Mouse (Mus musculus) adrenal gland, adult 8-10 months (tissue): ENCODE data around the gene Myb. TPM values are rescaled to one million over a fixed set of nuclear protein-coding genes. Genes with fewer than 3 reads are reported as not detected.

Experiments used
- DNase-seq: peaks from one replicate; pipeline ENCODE4 v3.0.0; 2022
- total RNA-seq, 4 experiments: library from RNA; stranded (reverse); gene quantifications; 2 replicates each; pipeline ENCODE4 v1.2.4; 2022

Myb gene
- total RNA-seq: not detected

DNA sequence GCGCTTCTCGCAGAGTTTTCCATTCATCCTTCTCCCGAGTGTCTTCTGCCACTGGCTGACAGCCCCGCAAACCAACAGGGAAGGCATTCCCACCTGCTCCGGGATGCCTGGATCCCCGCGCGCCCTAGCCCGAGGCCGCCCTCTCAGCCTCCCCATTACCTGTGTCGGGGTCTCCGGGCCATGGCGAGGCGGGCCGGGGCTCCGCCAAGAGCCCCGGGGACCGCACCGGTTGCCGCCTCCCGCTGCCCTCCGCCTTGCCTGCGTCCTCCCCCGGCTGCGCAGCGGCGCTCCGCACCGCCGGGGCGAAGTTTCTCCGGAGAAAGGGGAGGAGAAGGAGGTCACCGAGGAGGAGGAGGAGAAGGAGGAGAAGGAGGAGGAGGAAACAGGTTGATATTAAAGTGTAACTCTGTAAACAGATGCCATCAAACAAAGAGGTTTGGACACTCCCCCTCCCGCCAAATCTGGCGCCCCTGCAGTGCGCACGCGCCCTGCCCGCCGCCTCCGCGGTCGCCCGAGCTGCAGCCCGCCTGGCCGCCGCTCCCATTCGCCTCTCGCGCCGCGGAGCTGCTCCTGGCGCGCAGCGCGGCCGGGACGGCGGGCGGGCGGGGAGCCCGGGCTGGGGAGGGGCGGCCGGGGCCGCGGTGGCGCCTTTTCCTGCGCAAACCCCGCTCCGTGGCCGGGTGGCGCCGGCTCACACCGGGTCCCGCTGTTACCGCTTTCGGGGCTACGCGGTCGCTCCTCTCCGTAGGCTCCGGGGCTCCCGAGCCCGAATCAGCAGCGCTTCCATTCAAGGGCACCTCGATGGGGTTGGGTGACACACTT, at the start of gene Myb:
Myb (minus strand) TSS at position 448 of the 822 bp plus-strand sequence.
- no peak for DNase-seq

DNA sequence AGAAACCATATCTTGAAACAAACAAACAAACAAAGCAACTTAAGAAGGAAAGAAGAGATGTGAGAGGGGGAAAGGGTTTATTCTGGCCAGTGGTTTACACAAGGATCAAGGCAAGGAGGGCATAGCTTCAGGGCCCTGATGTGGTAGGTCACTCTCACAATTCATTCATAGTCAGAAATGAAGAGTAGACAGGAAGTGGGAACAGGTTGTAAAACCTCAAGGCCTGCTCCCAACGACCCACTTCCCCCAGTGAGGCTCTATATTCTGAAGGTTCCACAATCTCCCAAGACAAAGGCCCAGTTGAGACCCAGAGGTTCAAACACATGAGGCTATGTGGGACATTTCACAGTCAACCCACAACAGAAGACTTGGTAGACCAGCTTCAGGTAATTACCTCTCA, 46.6 kb upstream of the Myb start:
- DNase-seq: no peak

DNA sequence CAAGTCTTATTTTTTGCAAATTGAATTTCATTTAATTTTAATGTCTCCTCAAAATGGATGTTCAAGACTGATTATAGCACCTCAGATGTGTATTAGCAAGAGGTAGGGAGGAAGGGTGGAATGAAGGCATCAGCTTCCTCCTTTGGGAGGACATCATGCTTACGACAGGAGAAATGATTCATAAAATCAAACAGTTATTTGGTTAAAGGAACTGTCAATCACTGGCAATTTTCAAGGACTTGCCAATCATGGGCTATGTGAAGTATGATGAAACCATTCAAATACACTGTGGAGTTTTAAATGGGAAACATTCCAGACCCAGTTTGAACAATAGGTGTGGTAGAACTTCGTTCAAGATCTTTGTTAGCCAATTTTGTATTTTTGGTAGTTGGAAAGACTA, 45.4 kb upstream of the Myb start:
- no peak for DNase-seq

DNA sequence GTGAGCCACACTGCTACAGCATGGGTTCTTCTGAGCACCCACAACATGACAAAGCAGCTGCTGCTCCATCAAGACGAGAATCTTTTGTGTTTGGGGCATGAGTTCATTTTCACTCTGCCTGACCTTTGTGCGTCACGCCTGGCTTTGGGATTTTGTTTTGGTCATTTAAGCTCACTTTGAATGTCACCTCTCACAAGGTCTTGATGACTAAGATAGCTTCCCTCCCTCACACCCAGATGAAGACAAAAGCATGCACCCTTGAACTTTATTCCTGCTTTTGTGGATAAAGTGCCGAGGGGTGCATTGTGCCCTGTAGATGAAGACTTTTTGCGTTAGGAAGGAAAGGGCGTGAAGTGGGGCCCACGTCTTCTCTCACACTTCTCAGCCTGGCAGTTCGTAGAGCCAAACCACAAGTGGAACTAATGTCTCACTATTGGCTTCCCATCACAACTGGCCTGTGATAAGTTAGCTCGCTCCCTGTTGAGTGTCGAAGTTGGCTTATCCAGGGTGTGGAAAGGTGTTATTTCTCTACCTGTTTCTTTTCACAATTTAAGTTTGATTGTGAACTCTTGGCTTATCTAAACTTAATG, 43.8 kb upstream of the Myb start:
- no peak for DNase-seq

DNA sequence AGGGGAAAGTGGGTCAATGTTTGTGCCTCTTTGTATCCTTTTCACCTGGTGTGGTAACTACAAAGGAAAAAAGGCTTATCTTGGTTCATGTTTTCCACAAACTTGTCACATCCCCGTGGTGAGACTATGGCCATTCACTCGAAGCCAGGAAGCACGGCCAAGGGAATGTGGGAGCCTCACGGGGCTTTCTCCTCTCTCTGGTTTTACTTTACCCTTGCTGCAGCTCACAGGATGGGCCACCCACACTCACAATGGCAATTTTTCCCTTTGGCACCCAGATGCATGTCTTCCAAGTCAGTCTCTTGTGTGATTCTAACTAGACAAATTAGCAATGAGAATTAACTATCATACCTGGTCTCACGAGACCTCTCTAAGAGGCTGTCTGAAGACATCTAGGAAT, 43.1 kb upstream of the Myb start:
- DNase-seq: no peak

DNA sequence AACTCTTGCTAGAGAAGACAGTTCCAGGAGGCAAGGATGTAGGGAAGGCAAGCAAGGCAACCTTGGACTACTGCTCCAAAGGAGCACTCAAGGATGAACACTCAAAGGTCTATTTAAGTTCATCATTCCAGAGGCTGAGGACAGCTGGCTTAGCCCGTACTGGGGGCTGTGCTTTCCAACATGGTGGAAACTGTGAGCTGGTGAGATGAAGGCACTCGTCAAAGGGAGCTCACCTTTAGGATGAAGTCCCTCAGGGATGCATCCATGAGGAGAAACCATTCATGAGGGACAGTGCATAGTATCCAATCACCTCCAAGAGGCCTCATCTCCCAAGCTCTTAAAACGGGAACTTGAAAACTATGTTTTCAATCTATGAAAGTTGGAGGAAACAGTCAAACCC, 42.7 kb upstream of the Myb start:
- DNase-seq: no peak

DNA sequence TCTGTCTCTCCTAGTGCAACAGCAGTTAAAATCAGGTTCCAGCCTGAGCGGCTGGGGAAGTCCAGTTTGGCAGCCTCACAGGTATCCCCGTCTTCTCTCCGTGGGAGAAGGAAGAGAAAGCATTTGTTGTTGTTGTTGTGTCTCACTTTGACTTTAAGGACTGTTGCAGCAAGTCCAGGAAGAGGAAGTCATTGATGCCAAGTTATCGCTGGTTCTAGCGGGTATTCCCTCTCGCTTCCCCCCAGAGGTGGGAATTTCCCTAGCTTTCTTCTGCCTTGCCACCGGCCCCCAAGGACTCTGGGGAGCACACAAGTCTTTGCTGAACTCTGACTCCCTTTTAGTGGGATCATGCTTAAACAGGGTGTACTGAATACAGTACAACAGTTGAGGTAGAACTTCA, 40.0 kb upstream of the Myb start:
- DNase-seq: no peak

DNA sequence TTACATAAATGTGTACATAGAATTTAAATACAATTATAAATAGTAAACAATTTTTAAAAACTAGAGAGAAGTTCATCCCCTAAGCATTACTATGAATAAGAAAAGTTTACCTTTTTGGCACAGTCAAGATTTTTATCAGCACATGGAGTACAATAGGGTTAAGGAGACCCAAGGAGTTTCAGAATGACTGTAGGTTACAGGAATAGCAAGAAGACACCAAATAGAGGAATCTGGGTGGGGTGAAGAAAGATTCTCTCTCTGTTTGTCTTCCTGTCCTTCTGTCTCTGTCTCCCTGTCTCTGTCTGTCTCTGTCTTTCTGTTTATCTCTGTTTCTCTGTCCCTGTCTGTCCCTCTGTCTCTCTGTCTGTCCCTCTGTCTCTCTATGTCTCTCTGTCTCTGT, 39.5 kb upstream of the Myb start:
- no peak for DNase-seq

DNA sequence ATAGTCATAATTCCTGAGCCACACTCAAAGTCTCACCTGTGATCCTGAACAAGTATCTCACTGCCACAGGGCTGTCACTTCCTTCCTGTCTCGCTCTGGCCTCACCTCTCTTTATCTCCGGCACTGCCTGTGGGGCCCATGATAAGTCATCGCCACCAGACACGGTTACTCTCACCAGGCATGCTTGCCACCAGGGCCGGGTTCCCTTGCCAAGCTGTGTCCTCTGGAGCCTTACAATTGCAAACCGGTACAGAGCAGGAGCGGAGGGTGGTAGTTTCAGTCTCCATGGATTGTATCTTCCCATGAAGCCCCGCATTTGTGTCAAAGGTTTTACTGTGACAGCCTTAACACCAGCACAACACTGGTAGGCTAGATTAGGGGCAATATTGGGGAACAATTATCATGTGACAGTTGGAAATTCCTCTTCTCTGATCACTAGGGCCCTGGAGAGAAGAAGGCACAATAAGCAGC, 35.9 kb upstream of the Myb start:
- no peak for DNase-seq

DNA sequence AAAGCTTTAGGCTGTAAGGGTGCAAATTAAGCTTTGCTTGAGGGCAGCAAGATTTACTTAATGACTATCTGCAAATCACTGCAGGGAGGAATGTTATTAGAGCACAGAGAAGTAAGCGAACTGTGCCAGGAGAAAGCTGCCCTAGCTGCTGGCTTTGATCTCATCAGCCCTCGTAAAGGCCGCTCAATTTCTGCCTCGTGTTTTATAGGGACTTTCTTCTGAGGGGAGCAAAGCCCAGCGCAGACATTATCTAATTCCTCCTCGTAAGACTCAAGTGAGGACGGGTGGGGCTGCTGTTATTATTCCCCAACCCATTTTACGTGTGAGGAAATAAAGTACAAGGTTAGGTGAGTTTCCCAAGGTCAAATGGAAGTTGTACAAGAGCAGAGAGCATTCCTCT, 34.8 kb upstream of the Myb start:
- no peak for DNase-seq

DNA sequence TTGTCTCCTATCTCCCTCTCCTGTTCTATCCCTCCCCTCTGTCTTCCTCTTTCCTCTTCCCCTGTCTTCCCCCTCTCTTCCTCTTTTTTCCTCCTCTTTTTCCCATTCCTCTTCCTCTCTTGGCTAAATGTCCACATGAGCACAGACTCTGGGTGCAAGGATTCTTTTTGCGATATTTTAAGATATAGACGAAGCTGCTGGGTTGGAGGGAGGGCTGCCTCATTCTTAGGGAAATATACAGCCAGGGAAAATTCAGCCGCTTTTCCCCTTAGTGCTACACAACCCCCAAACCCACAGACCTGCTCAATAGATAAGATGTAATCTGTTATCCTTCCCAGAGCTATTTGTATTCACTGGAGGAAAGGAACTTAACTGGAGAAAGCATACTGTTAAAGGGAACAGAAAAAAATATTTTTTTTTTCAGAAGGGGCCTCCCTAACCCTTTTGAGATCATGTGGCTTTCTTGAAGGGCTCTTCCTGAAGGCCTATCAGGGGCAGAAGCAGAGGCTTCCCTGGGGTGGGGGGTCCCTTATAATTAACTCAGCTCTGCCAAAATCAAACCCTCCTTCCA, 33.2 kb upstream of the Myb start:
- DNase-seq: no peak

DNA sequence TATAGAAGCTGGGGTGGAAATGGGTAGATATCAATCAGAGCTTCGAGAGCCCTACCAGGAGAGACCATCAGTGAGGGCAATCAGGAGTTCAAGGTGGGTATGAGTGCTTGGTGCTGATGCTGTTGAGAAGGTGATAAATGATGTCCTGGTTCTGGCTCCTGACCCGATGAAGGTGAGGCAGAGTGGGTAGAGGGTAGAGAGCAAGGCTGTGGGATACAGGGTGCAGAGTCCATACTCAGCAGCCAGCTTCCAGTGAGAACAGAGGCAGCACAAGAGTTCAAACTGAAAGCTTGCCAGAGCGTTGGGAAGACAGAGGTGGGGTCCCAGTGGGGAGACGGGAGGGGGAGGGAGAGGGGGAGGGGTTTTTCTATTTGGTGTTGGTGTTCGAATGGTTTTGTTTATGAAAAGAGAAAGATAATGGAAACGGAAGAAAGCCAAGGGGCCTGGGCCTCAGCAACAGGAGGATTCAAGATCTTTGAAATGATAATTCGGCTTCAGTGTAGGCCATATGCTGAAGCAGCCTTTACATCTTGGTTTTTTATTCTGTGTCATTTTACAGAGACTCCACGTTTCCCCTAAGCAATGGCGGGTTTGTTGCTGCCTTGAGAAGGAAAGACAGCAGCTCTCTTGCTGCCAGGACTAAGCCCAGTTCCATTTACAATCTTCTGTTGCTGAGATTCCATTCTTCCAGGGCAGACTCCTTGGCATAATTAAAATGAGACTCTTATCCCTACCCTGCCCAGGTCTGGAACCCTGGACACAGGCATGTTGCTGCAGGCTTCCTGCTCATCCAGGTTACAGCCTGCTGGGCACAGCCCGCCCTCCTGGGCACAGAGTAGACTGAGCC, 32.5 kb upstream of the Myb start:
- no peak for DNase-seq

DNA sequence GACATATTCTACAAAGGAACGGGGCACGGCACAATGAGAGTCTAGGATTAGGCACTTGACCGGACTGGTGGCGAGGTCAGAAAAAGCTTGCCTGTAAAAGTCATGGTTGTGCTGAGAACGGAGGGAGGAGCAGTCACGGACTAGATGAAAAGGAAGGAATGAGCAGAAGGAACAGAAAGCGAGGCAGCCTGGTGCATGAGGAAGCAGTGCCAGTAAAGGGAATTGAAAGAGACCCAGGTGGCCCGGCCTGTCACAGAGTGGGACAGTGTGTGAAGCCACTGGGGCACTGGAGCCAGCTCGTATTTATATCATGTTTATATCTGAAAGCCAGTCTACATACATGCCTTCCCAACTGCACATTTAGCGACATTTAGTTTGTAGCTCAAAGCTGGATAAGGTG, 31.7 kb upstream of the Myb start:
- no peak for DNase-seq

DNA sequence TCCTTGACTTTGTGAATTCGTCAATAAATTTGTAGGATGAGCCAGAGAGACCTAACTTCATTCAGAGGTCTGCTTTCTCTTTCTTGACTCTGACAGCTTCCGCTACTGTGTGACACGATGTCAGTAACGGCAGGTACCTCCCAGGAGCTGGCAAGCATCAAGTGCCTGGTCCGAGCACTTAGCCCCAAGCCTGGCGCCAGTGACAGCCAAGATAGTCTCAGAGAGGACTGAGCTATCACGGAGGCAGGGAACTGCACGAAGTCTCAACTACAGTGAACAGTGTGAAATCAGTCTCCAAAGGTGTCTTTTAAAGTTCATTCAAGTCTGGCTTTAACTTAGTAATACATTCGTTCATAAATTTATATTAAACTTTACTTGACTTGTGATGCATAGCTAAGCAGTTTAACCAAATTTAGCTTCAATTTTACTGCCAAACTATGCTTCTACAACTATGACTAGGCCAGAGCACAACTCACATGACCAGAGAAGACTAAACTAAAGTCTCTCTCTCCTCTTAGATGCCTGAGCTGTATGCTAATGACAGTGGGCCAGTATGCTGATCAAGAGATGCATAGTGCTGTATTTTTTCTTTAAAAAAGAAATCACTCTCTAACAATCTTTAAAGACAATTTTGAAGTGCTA, 29.1 kb upstream of the Myb start:
- no peak for DNase-seq

DNA sequence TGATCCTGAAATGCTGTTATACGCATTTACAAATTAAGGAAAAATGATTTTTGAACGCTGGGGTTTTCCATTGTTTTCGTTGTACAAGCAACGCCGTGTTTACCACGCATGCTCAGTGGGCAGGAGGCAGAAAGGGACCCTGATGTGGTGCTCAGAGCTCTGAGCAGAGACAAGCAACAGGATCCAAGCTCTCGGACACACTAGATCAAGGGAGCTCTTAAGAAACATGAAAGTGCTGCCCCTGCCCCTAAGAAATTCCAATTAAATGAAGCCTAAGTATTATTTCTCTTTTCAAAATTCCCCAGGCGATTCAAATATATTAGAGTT, 28.5 kb upstream of the Myb start:
- DNase-seq: no peak

DNA sequence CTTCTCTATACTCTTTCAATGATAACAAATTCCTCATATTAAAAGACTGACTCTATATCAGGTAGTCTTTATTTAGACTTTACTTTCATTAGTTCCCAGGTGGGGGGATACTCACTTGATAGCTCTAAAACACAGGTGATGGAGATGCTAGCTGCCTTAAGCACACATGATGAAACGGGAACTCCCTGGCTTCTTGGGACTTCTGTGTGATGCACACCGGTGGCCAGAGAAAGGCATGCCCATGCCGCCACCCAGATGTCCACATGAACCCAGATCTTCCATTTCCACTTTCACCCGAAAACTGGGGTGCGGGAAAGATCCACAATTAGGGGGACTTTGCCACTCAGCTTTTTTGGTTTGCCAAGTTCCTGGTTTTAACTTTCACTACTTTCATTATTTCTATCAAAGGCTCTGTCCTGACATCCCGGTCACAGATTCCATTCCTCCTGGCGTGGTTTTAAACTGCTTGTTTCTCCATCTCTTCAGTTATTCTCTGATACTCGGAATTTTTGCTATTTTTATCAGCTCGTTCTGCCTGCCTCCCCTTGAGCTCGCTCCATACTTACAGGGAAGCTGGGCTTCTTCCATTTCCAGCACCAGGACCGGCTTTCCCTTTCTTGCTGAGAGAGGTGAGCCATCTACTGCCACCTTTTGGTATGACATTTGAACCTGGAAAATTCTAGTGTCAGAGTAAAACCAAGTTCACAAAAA, 27.9 kb upstream of the Myb start:
- peak; percentile 18 for DNase-seq

DNA sequence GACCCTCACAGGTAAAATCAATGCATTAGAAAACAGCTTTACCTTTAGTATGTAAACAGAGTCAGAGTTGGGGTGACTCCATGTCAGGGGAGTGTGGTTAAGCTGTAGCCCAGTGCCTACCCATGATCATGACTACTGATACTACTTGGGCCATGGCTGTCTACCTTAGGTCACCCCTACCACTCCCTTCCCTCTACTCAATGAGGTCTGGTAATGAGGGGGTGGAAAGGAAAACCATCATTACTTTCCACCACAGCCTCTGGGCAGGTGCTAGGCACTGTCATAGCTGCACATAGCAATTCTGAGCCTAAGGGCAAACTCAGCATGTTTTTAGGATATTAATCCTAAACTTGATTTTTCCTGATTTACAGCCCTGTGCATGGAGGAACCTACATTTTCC, 27.1 kb upstream of the Myb start:
- no peak for DNase-seq

DNA sequence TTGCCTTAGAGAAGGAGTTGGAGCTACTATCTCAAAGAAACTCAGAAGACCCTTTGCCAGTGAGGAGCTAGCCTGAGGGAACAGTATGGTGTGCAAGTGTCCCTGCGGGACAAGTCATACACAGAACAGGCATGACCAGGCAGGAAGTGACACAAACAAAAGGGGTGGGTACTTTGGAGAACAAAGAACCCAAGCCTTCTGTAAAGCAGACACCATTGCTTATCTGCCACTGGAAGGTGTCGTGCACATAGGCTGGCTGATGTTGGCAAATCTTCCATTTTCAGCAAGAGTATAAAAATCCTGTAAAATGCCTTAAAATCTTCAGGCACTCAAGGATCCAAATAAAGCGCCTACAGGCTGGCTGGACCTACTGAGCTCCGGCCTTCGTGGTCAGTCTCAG, 25.9 kb upstream of the Myb start:
- DNase-seq: no peak

DNA sequence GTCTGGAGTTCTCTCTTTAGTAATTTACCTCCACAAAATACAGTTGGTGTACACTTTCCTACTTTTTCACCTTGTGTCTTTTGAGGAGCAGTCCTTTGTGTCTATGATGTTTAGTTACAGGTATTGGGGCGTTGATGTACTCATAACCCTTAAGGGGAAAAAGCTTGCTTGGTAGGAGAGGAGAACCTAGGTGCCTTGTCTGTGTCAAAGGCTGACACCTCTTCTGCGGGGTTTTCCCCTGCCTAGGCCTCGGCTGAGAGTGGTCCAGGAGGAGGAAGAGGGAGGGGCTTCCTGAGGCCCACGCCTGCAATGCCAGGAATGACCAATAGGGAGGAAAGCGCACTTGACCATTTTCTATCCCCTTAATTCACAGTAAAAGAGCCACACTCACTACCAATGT, 17.9 kb upstream of the Myb start:
- DNase-seq: no peak

DNA sequence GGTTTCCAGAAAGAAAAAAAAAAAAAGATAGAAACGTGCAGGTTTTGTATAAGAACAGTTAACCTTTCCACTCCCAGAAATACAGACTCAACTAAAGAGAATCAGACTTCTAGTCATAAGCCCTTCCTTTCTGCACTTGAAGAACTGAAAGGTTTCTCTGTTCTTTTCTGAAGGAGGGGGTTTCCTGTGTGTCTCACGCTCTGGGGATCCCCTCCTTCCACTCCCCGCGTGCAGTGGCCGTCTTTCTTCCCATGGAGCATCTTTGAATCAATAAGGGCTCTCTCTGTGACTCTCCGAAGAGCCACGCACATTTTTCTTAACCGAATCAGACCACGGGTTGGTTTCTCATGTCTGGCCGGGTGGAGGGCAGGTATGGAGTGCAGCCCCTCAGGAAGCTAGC, 17.5 kb upstream of the Myb start:
- DNase-seq: no peak

DNA sequence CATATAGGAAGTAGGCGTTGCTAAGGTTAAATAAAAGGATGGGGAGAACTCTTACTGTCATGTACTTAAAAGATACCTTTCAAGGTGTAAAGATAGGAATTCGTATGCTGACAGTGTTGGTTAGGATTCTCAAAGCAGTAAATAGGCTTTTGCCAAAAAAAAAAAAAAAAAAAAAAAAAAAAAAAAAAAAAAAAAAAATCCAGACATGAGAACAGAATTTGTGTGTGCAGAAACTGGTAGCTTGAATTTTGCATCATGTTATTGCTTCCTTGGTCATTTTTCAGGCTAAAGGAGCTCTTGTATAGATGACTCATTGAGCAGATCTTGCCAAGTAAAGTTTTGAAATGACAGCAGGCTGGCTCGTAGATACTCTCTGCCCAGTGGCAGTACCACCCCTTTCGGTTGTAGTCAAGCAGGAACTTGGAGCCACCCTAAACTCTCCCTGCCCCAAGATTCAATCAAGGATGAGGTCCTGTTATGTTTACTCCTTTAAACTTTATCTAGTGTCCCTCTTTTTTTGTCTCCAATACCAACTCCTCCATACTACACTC, 11.9 kb upstream of the Myb start:
- no peak for DNase-seq

DNA sequence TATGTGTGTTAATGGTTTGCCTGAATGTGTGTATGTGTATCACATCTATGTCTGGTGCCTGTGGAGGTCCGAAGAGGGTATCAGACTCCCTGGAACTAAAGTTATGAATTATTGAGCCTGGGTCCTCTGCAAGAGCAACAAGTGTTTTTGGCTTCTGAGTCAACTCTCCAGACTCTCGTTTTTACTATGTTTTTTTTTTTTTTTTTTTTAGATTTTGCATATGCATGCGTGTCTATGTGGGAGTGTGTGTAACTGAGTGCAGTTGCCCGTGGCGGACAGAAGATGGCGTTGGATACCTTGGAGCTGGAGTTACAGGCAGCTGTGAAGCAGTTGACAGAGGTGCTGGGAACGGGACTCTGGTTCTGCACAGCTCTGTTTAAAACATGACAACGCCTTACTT, 7.7 kb upstream of the Myb start:
- no peak for DNase-seq
